Mouse (Mus musculus): ENCODE results near the gene Ubap1l.

GRCm38 (mm10) chr9:65392638-65393364, 32.0 kb downstream of the Ubap1l start:
- TF ChIP-seq TCF12 (IDR thresholded peaks at IDR 0.05; ENCODE audit: insufficient read depth, poor library complexity, severe bottlenecking) (no peak), POLR2A (IDR thresholded peaks at IDR 0.05; ENCODE audit: insufficient read length, low read depth) (no peak), USF1 (IDR thresholded peaks at IDR 0.05; ENCODE audit: low read depth) (no peak), POLR2AphosphoS2 (IDR thresholded peaks at IDR 0.05; ENCODE audit: insufficient read length, low read depth) (no peak), MAX (IDR thresholded peaks at IDR 0.05; ENCODE audit: low read depth) (no peak), E2F4 (IDR thresholded peaks at IDR 0.05; ENCODE audit: insufficient read depth) (no peak), REST (IDR thresholded peaks at IDR 0.05; ENCODE audit: insufficient read depth, insufficient read length) (no peak)
